Mouse (Mus musculus): ENCODE measurements around the gene Klrc2.

DNA sequence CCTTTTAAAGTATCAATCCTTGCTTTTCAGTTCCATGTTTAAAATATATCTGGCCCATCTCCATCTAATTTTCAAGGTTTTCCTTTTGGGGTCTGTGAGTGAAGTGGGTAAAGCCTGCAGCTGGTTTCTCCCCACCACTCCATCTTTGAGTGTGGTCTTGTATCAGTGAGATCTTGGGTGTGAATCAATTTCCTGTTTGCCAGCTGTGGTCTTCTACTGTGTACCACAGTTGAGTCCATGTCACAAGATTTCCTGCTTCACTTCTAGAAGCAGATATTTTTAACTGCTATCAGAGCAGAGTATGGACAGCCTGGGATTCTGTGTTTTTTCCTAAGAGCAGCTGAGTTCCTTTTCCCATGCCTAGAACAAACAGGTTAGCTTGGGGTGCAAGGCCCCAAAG is 52.1 kb downstream of the Klrc2 start:
- no peak for TF ChIP-seq POLR2A (IDR thresholded peaks at IDR 0.05; ENCODE audit: low read depth, low read length)
- no peak for TF ChIP-seq CTCF (IDR thresholded peaks at IDR 0.05; ENCODE audit: extremely low read depth, insufficient read length, insufficient replicate concordance, low read depth, low read length)

Measured in small intestine, adult 2 months (tissue).